Mouse (Mus musculus) cerebellum, postnatal 14 days (tissue): Measurements from ENCODE around the gene Pacsin2.
"Not testable (repeated sequence)": the region's sequence is repeated elsewhere in the genome, so short reads cannot be mapped to it uniquely, and the experiment has no call there.

Experiments used
- DNase-seq, 2 experiments: peaks; one replicate each; pipeline ENCODE4 v3.0.0; 2021; ENCODE audit warnings: mixed read lengths in 2 of 2

The Pacsin2 gene

GRCm38 (mm10) chr15:83366933-83367552 is 97.4 kb downstream of the Pacsin2 start:
- DNase-seq = peak; percentile 75 to 88

- DNase-seq = no peak
These were observed 98.7 kb downstream of the Pacsin2 start for GRCm38 (mm10) chr15:83365697-83366096.

GRCm38 (mm10) chr15:83364194-83364593 is 100.2 kb downstream of the Pacsin2 start:
- no peak for DNase-seq

- not testable (repeated sequence) for DNase-seq
These were observed 101.6 kb downstream of the Pacsin2 start for GRCm38 (mm10) chr15:83362813-83363212.

- DNase-seq = not testable (repeated sequence)
These were observed 103.5 kb downstream of the Pacsin2 start for GRCm38 (mm10) chr15:83360899-83361298.

GRCm38 (mm10) chr15:83360140-83360539 is 104.3 kb downstream of the Pacsin2 start:
- no peak for DNase-seq

- DNase-seq = peak; percentile 43 to 55
These were observed 105.9 kb downstream of the Pacsin2 start for GRCm38 (mm10) chr15:83358476-83358875.

- no peak for DNase-seq
These were observed 112.9 kb downstream of the Pacsin2 start for GRCm38 (mm10) chr15:83351546-83351945.

- DNase-seq = no peak
These were observed 113.5 kb downstream of the Pacsin2 start for GRCm38 (mm10) chr15:83350859-83351258.

- peak; percentile 96 to 98 for DNase-seq
These were observed 114.3 kb downstream of the Pacsin2 start, which contains the start of gene Arfgap3 for GRCm38 (mm10) chr15:83349954-83350711. Gene Arfgap3, minus strand, starts transcription at chr15:83350247.

- DNase-seq = no peak
These were observed 115.0 kb downstream of the Pacsin2 start for GRCm38 (mm10) chr15:83349225-83349953.

GRCm38 (mm10) chr15:83348747-83349146 is 115.7 kb downstream of the Pacsin2 start:
- peak in 1 of 2 experiments; percentile 25 for DNase-seq

GRCm38 (mm10) chr15:83345898-83346529 is 118.4 kb downstream of the Pacsin2 start:
- no peak for DNase-seq

- DNase-seq = no peak
These were observed 119.5 kb downstream of the Pacsin2 start for GRCm38 (mm10) chr15:83344956-83345355.

- no peak for DNase-seq
These were observed 120.2 kb downstream of the Pacsin2 start for GRCm38 (mm10) chr15:83344157-83344556.

GRCm38 (mm10) chr15:83338908-83339307 is 125.5 kb downstream of the Pacsin2 start:
- no peak for DNase-seq

- no peak for DNase-seq
These were observed 126.2 kb downstream of the Pacsin2 start for GRCm38 (mm10) chr15:83337903-83338870.

- DNase-seq = no peak
These were observed 132.0 kb downstream of the Pacsin2 start for GRCm38 (mm10) chr15:83332373-83332772.

GRCm38 (mm10) chr15:83328952-83329351 is 135.5 kb downstream of the Pacsin2 start:
- no peak for DNase-seq
